Mouse (Mus musculus): Measurements from ENCODE around the gene Uqcc2.

- TF ChIP-seq CTCF (IDR thresholded peaks at IDR 0.05; ENCODE audit: control insufficient read depth, insufficient read depth, insufficient replicate concordance, low read depth, low read length): no peak
- TF ChIP-seq POLR2A (IDR thresholded peaks at IDR 0.05; ENCODE audit: control insufficient read depth, low read depth, low read length): no peak
Observed at GRCm38 (mm10) chr17:27152976-27153723, 19.4 kb upstream of the Uqcc2 start.
